Comparison of ENCODE assay signal across 1 mouse cellular context in genomic region chr10:127288800-127289572, GRCm38 (mm10).
A peak's percentile ranks its signal among the peaks of the same experiment; 100 is the strongest.
TF ChIP-seq lines count a peak whose summit lies in the region.

TSS of gene Mbd6 (minus strand) at chr10:127289018.

TF ChIP-seq in CH12.LX, 34 proteins besides CTCF, POLR2A, EP300 and RAD21 (continued from another document):
- TF ChIP-seq ZNF384 (IDR thresholded peaks at IDR 0.05; ENCODE audit: low read depth, low read length) (no peak; the same call in 1 of the 2 replicates), USF2 (conservative IDR thresholded peaks at IDR 0.05; ENCODE audit: low read depth, low read length) (peak; percentile 91), USF1 (IDR thresholded peaks at IDR 0.05; ENCODE audit: low read depth, low read length) (peak; percentile 90)
TF ChIP-seq in CH12.LX: peak in this region for 19.
